Mouse (Mus musculus) embryonic fibroblast, embryonic 13.5 days (primary cell): ENCODE data around the gene Whrn.

Experiments
- CTCF ChIP-seq: IDR thresholded peaks from 2 replicates; pipeline ENCODE4 v1.5.1; 2011; ENCODE audit warnings: mild to moderate bottlenecking, control low read depth, low read length, moderate library complexity, borderline replicate concordance; ENCODE audit not compliant: insufficient read depth
- POLR2A ChIP-seq: IDR thresholded peaks from 2 replicates; pipeline ENCODE4 v1.6.1; 2011; ENCODE audit warnings: low read depth, mild to moderate bottlenecking, control low read depth, low read length, moderate library complexity

DNA sequence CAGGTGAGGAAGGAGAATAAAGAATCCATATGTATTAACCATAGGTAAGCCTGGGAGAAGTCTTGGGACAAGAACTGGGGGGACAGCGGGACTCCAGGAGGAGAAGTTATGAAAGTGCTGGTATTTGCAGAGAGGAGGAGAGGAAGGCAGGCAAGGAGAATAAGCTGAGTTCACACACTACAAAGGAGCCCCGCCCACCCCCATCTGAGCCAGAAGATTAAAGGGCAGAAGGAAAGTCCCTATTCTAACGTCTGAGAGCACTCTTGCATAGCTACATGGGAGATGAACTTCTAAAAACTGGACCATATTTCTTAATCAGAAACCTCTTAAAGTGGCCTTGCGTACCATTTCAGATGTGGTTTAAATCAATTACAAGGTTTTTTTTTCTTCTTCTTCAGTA, 9.3 kb downstream of the Whrn start:
- no peak for TF ChIP-seq POLR2A
- no peak for TF ChIP-seq CTCF
